Comparison of ENCODE assay signal across 7 mouse cellular contexts in the genomic region with DNA sequence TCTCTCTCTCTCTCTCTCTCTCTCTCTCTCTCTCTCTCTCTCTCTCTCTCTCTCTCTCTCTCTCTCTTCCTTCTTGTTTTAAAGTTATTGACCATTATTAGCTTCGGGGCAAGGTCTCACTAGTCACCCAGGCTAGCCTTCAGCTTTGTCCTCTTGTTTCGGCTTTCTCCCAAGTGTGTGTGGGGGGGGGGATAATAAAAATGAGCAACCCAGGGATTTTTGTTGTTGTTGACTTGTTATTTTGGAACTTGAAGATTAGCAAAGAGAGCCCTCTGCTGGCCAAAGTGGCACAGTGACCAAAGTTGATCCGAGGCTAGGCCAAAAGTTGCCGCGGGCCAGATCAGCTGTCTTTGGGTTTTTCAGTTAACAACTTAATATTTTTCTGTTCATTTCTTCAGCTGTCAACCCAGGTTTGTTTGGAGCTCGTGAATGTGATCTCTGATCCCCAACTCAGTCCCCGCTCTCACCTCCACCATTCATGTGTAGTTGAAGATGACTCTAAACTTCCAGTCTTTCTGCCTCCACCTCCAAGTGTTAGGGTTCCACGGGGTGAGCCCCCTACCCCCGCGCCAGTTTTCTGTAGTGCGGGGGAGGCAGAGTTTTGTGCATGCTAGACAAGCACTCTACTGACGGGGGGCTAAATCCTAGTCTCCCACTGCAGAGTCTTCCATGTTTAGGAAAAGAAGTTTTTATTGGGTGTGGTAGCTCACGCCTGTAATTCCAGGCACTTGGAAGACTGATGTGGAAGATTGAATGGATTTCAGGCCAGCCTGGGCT. TPM values are rescaled to one million over a fixed set of nuclear protein-coding genes. Genes with fewer than 3 reads are reported as not detected.
DNase-seq lines count a peak whose midpoint lies in the region; ATAC-seq lines count a peak whose summit lies in the region.

No protein-coding gene starts in this region.

- peak; percentile 82 for ATAC-seq in CD4-positive, CD25-positive, alpha-beta regulatory T cell, adult 4 months
- ATAC-seq in common myeloid progenitor, adult 5-6 weeks (replicated peaks; ENCODE audit: low read depth, poor library complexity, severe bottlenecking), result peak; percentile 59
- peak; percentile 80 for ATAC-seq in granulocyte monocyte progenitor cell, adult 5-6 weeks (replicated peaks; ENCODE audit: poor library complexity, severe bottlenecking)

- DNase-seq in R1 (ENCODE audit: low read depth, low spot score), result peak; percentile 87
- peak; percentile 77 for DNase-seq in layer of hippocampus, adult 11-12 months (ENCODE audit: low spot score)
- peak; percentile 77 for DNase-seq in lung, postnatal 14 days
- peak; percentile 17 for DNase-seq in right cerebral cortex, postnatal 25 days

RNA-seq across cellular contexts. Expression of a gene that starts 27.3 kb away (rescaled TPM):
- 100 to 1,000 TPM in 1 of 2 experiments, 10 to 100 TPM in 1; 69.7 to 113 TPM for polyA plus RNA-seq in CD4-positive, CD25-positive, alpha-beta regulatory T cell, adult 4 months (2017; shearing (Covaris generic))
- total RNA-seq in common myeloid progenitor, adult 5-6 weeks (2017), result 61.3 and 66.2 TPM in 2 replicates
- total RNA-seq in granulocyte monocyte progenitor cell, adult 5-6 weeks (2014; fragmentation: Nextera tagmentation), result 16.9 and 18.1 TPM in 2 replicates
- total RNA-seq in granulocyte monocyte progenitor cell, adult 5-6 weeks (2017), result 38.5 and 38.7 TPM in 2 replicates

RNA-seq across cellular contexts. Expression of a gene that starts 34.0 kb away (rescaled TPM):
- under 1 TPM; 0.16 to 0.32 TPM for polyA plus RNA-seq in CD4-positive, CD25-positive, alpha-beta regulatory T cell, adult 4 months (2017; shearing (Covaris generic))
- total RNA-seq in common myeloid progenitor, adult 5-6 weeks (2017), result 0.39 and 0.64 TPM in 2 replicates
- total RNA-seq in granulocyte monocyte progenitor cell, adult 5-6 weeks (2014; fragmentation: Nextera tagmentation), result not detected in 2 replicates
- total RNA-seq in granulocyte monocyte progenitor cell, adult 5-6 weeks (2017), result not detected in 2 replicates

RNA-seq across cellular contexts. Expression of a gene that starts 49.1 kb away (rescaled TPM):
- 10 to 100 TPM in 1 of 2 experiments, 1 to 10 TPM in 1; 7.7 to 12.1 TPM for polyA plus RNA-seq in CD4-positive, CD25-positive, alpha-beta regulatory T cell, adult 4 months (2017; shearing (Covaris generic))
- total RNA-seq in common myeloid progenitor, adult 5-6 weeks (2017), result 7.8 and 9.9 TPM in 2 replicates
- total RNA-seq in granulocyte monocyte progenitor cell, adult 5-6 weeks (2014; fragmentation: Nextera tagmentation), result 14.1 and 16.7 TPM in 2 replicates
- 6.6 TPM in 2 replicates for total RNA-seq in granulocyte monocyte progenitor cell, adult 5-6 weeks (2017)

Comparison
In these comparisons a context has a peak if more than half of its experiments do, and no peak if none do; other contexts are left out.
1. Peak in every context shown above with its lines: DNase-seq and ATAC-seq.
2. DNase-seq: peak in every context shown above with its lines; median percentile 87 in R1; 77 in layer of hippocampus, adult 11-12 months; 77 in lung, postnatal 14 days; 17 in right cerebral cortex, postnatal 25 days.